Mouse (Mus musculus): ENCODE data around the gene Clcn3. TPM values are rescaled to one million over a fixed set of nuclear protein-coding genes. Genes with fewer than 3 reads are reported as not detected.

Clcn3 gene
- total and polyA plus RNA-seq, 3 experiments = 21.9 to 37.3 (median 29.2) TPM

- no peak for DNase-seq (ENCODE audit: extremely low read depth)
- dilution Hi-C loops (cut with MboI; ENCODE audit: extremely low pct_ligation_motif_present, extremely low pct_unique_long_range_greater_than_20kb, low sequenced_read_pairs) (no loop called here), in situ Hi-C loops (cut with MboI; ENCODE audit: low pct_ligation_motif_present, low pct_unique_long_range_greater_than_20kb, low sequenced_read_pairs) (no loop called here)
- Histone ChIP-seq H3K4me3 (replicated peaks in 1 of 3; ENCODE audit: low read depth in 2 of 3, low read length in 2 of 3, poor library complexity in 1 of 3) (peak overlapping the region in 1 of 3 experiments; percentile 93), H3K27ac (ENCODE audit: insufficient read depth, low read depth) (no peak overlapping the region), H3K4me2 (ENCODE audit: insufficient read depth, low read depth, poor library complexity, severe bottlenecking) (peak overlapping the region; percentile 79), H3K36me3 (replicated peaks in 1 of 2; ENCODE audit: control insufficient read depth in 1 of 2, insufficient read depth in 1 of 2, low read length in 1 of 2) (peaks cover 28 to 46% of the 10 kb centered on the region in 2 experiments), H3K79me2 (replicated peaks; ENCODE audit: control insufficient read depth, extremely low read depth, insufficient read depth, poor library complexity, severe bottlenecking) (peaks cover 48% of the 10 kb centered on the region), H3K4me1 (ENCODE audit: control insufficient read depth in 1 of 2, insufficient read depth in 2 of 2) (peaks cover 20 to 54% of the 10 kb centered on the region in 2 experiments), H3K9me3 (replicated peaks; ENCODE audit: low read length) (no peaks in the 10 kb centered on the region), H3K27me3 (replicated peaks) (no peaks in the 10 kb centered on the region), H3K9ac (ENCODE audit: insufficient read depth, low read depth) (no peak overlapping the region; the same call in 1 of the 2 replicates)
- no peak for TF ChIP-seq MXI1 (IDR thresholded peaks at IDR 0.05; ENCODE audit: low read depth, low read length)
- no peak for TF ChIP-seq IRF4 (IDR thresholded peaks at IDR 0.05; ENCODE audit: low read depth, low read length)
- no peak for TF ChIP-seq MAFK (IDR thresholded peaks at IDR 0.05; ENCODE audit: insufficient replicate concordance, low read length)
- no peak for TF ChIP-seq JUN (IDR thresholded peaks at IDR 0.05; ENCODE audit: insufficient read depth, low read depth, low read length)
- TF ChIP-seq ZC3H11A (IDR thresholded peaks at IDR 0.05; ENCODE audit: low read depth, low read length) = no peak
- TF ChIP-seq KAT2A (IDR thresholded peaks at IDR 0.05; ENCODE audit: insufficient replicate concordance, low read length) = no peak
- no peak for TF ChIP-seq ETS1 (conservative IDR thresholded peaks at IDR 0.05; ENCODE audit: low read depth, low read length)
Measured at GRCm38 (mm10) chr8:60891757-60892156, 91.3 kb downstream of the Clcn3 start.

GRCm38 (mm10) chr8:60890520-60890874 is 92.6 kb downstream of the Clcn3 start:
- TF ChIP-seq SIN3A (IDR thresholded peaks at IDR 0.05; ENCODE audit: low read length) = peak; percentile 57; the same call in 1 of the 2 replicates
- TF ChIP-seq UBTF (IDR thresholded peaks at IDR 0.05; ENCODE audit: low read depth, low read length) = 0 out of 2 replicates have a peak, but pooled peaks have one; percentile 4
- TF ChIP-seq ZNF384 (IDR thresholded peaks at IDR 0.05; ENCODE audit: low read depth, low read length) = no peak
- 0 out of 2 replicates have a peak, but pooled peaks have one; percentile 0 for TF ChIP-seq POLR2AphosphoS2 (IDR thresholded peaks at IDR 0.05; ENCODE audit: low read depth, low read length)
- dilution Hi-C loops (cut with MboI; ENCODE audit: extremely low pct_ligation_motif_present, extremely low pct_unique_long_range_greater_than_20kb, low sequenced_read_pairs) = no loop called here
- Histone ChIP-seq H3K79me2 (replicated peaks; ENCODE audit: control insufficient read depth, extremely low read depth, insufficient read depth, poor library complexity, severe bottlenecking) (peaks cover 47% of the 10 kb centered on the region), H3K4me2 (ENCODE audit: insufficient read depth, low read depth, poor library complexity, severe bottlenecking) (peak overlapping the region; percentile 79), H3K9me3 (replicated peaks; ENCODE audit: low read length) (no peaks in the 10 kb centered on the region), H3K9ac (ENCODE audit: insufficient read depth, low read depth) (peak overlapping the region; percentile 63), H3K27ac (ENCODE audit: insufficient read depth, low read depth) (no peak overlapping the region; the same call in 1 of the 2 replicates), H3K27me3 (replicated peaks) (no peaks in the 10 kb centered on the region), H3K4me1 (ENCODE audit: control insufficient read depth in 1 of 2, insufficient read depth in 2 of 2) (peaks cover 20 to 55% of the 10 kb centered on the region in 2 experiments), H3K36me3 (replicated peaks in 1 of 2; ENCODE audit: control insufficient read depth in 1 of 2, insufficient read depth in 1 of 2, low read length in 1 of 2) (peaks cover 25 to 35% of the 10 kb centered on the region in 2 experiments), H3K4me3 (replicated peaks in 1 of 3; ENCODE audit: low read depth in 2 of 3, low read length in 2 of 3, poor library complexity in 1 of 3) (peak overlapping the region; percentile 72 to 93 (median 73))
- DNase-seq (ENCODE audit: extremely low read depth) = no peak
- in situ Hi-C loops (cut with MboI; ENCODE audit: low pct_ligation_motif_present, low pct_unique_long_range_greater_than_20kb, low sequenced_read_pairs) = no loop called here

GRCm38 (mm10) chr8:60889843-60890519 is 93.1 kb downstream of the Clcn3 start, which contains the start of gene Hpf1:
Hpf1 (plus strand) TSS chr8:60890418.
- DNase-seq (ENCODE audit: extremely low read depth) = peak; percentile 99
- peak within 1 kb of the TSS; percentile 79 for H3K4me2 ChIP-seq (ENCODE audit: insufficient read depth, low read depth, poor library complexity, severe bottlenecking)
- H3K4me1 ChIP-seq (ENCODE audit: control insufficient read depth in 1 of 2, insufficient read depth in 2 of 2) = peaks cover 20 to 55% of the 10 kb centered on the region in 2 experiments
- H3K4me3 ChIP-seq (replicated peaks in 1 of 3; ENCODE audit: low read depth in 2 of 3, low read length in 2 of 3, poor library complexity in 1 of 3) = peak within 1 kb of the TSS; percentile 72 to 93 (median 73)
- dilution Hi-C loops (cut with MboI; ENCODE audit: extremely low pct_ligation_motif_present, extremely low pct_unique_long_range_greater_than_20kb, low sequenced_read_pairs) = no loop called here
- H3K36me3 ChIP-seq (replicated peaks in 1 of 2; ENCODE audit: control insufficient read depth in 1 of 2, insufficient read depth in 1 of 2, low read length in 1 of 2) = peaks cover 22 to 30% of the 10 kb centered on the region in 2 experiments
- H3K27ac ChIP-seq (ENCODE audit: insufficient read depth, low read depth) = no peak within 1 kb of the TSS; the same call in 1 of the 2 replicates
- no peaks in the 10 kb centered on the region for H3K27me3 ChIP-seq (replicated peaks)
- no peaks in the 10 kb centered on the region for H3K9me3 ChIP-seq (replicated peaks; ENCODE audit: low read length)
- in situ Hi-C loops (cut with MboI; ENCODE audit: low pct_ligation_motif_present, low pct_unique_long_range_greater_than_20kb, low sequenced_read_pairs) = no loop called here
- H3K79me2 ChIP-seq (replicated peaks; ENCODE audit: control insufficient read depth, extremely low read depth, insufficient read depth, poor library complexity, severe bottlenecking) = peaks cover 41% of the 10 kb centered on the region
- peak within 1 kb of the TSS; percentile 63 for H3K9ac ChIP-seq (ENCODE audit: insufficient read depth, low read depth)
- TF ChIP-seq CHD2 (IDR thresholded peaks at IDR 0.05; ENCODE audit: low read length) = peak; percentile 78; the same call in 1 of the 2 replicates
- no peak for TF ChIP-seq MAFK (IDR thresholded peaks at IDR 0.05; ENCODE audit: insufficient replicate concordance, low read length)
- TF ChIP-seq PAX5 (IDR thresholded peaks at IDR 0.05; ENCODE audit: low read length) = no peak
- no peak for TF ChIP-seq CHD1 (IDR thresholded peaks at IDR 0.05; ENCODE audit: low read depth, low read length)
- peak; percentile 94 for TF ChIP-seq ZNF384 (IDR thresholded peaks at IDR 0.05; ENCODE audit: low read depth, low read length)
- no peak for TF ChIP-seq EP300 (IDR thresholded peaks at IDR 0.05; ENCODE audit: low read length)
- no peak for TF ChIP-seq USF2 (conservative IDR thresholded peaks at IDR 0.05; ENCODE audit: low read depth, low read length)
- TF ChIP-seq E2F4 (IDR thresholded peaks at IDR 0.05; ENCODE audit: insufficient replicate concordance, low read depth, low read length) = 0 out of 2 replicates have a peak, but pooled peaks have one; percentile 59
- TF ChIP-seq JUND (conservative IDR thresholded peaks at IDR 0.05; ENCODE audit: low read depth, low read length) = no peak
- TF ChIP-seq MAZ (IDR thresholded peaks at IDR 0.05; ENCODE audit: low read depth, low read length) = no peak
- peak; percentile 76; the same call in 1 of the 2 replicates for TF ChIP-seq KAT2A (IDR thresholded peaks at IDR 0.05; ENCODE audit: insufficient replicate concordance, low read length)
- TF ChIP-seq MXI1 (IDR thresholded peaks at IDR 0.05; ENCODE audit: low read depth, low read length) = peak; percentile 61; the same call in 1 of the 2 replicates
- TF ChIP-seq NELFE (IDR thresholded peaks at IDR 0.05; ENCODE audit: low read depth, low read length) = peak; percentile 90
- TF ChIP-seq ZC3H11A (IDR thresholded peaks at IDR 0.05; ENCODE audit: low read depth, low read length) = no peak
- TF ChIP-seq TCF12 (IDR thresholded peaks at IDR 0.05; ENCODE audit: low read depth, low read length) = peak; percentile 77; the same call in 1 of the 2 replicates
- TF ChIP-seq ELF1 (IDR thresholded peaks at IDR 0.05; ENCODE audit: low read depth, low read length) = peak; percentile 93
- peak; percentile 81 for TF ChIP-seq HCFC1 (IDR thresholded peaks at IDR 0.05; ENCODE audit: low read depth, low read length)

Measured in CH12.LX (cell line).